Mouse (Mus musculus): ENCODE results near the gene Zdhhc1. TPM values are rescaled to one million over a fixed set of nuclear protein-coding genes. Genes with fewer than 3 reads are reported as not detected.

The Zdhhc1 gene
- total RNA-seq, 1 experiment, result 3.2 TPM

DNA sequence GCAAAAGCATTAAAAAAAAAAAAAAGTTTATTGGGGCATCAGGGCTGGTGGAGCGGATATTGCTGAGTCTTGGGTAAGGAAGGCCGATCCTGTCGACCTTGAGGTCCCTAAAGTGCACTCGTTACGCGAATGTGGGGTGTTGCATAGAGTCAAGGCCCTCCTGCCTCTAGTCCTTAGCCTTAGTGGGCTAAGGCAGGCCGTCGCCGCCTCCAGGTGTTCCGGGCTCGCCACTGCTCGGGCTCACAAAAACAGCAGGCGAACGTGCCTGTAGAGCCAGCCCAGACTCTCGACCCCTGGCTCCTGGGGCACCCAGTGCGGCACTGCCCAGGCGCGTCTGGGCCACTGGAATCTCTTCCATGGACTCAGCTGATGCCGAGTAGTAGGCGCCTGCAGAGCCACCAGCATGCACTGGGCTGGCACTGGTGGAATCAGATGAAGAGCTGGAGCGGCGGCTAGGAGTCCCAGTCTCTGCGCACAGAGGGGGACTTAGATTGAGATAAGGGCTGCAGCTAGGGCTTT is 24.2 kb downstream of the Zdhhc1 start:
- peaks cover 10 to 37% of the 10 kb centered on the region in 2 experiments for H3K4me1 ChIP-seq (ENCODE audit: control insufficient read depth in 2 of 2, insufficient read depth in 2 of 2, low read length in 2 of 2, poor library complexity in 1 of 2)
- peak overlapping the region; percentile 33 for H3K9ac ChIP-seq (ENCODE audit: insufficient read depth, low read depth, low read length, poor library complexity, severe bottlenecking)
- H3K36me3 ChIP-seq (ENCODE audit: control insufficient read depth, insufficient read depth, low read length, poor library complexity, severe bottlenecking), result no peaks in the 10 kb centered on the region
- H3K4me3 ChIP-seq (ENCODE audit: insufficient read depth in 1 of 2, low read depth in 1 of 2, low read length in 2 of 2, poor library complexity in 1 of 2, severe bottlenecking in 1 of 2), result peak overlapping the region; percentile 41 to 45
- TF ChIP-seq HCFC1 (IDR thresholded peaks at IDR 0.05; ENCODE audit: borderline replicate concordance, insufficient read depth, low read length) (no peak), MAFK (IDR thresholded peaks at IDR 0.05; ENCODE audit: insufficient read depth, low read depth, low read length) (no peak), ZNF384 (IDR thresholded peaks at IDR 0.05; ENCODE audit: low read depth, low read length) (no peak), ZC3H11A (IDR thresholded peaks at IDR 0.05; ENCODE audit: borderline replicate concordance, low read depth, low read length) (no peak), CHD2 (IDR thresholded peaks at IDR 0.05; ENCODE audit: low read depth, low read length) (no peak)
- H3K27ac ChIP-seq (ENCODE audit: insufficient read depth, low read depth, low read length, poor library complexity, severe bottlenecking), result no peak overlapping the region
- no peak for DNase-seq (ENCODE audit: low read depth, low spot score)
- in situ Hi-C loops (cut with MboI; ENCODE audit: low sequenced_read_pairs in 2 of 2, unreplicated experiment in 2 of 2), result no loop called here
- no peaks in the 10 kb centered on the region for H3K9me3 ChIP-seq (ENCODE audit: control insufficient read depth, insufficient read depth, low read depth, low read length)

- no peaks in the 10 kb centered on the region for H3K36me3 ChIP-seq (ENCODE audit: control insufficient read depth, insufficient read depth, low read length, poor library complexity, severe bottlenecking)
- peak; percentile 91 for DNase-seq (ENCODE audit: low read depth, low spot score)
- H3K9me3 ChIP-seq (ENCODE audit: control insufficient read depth, insufficient read depth, low read depth, low read length), result no peaks in the 10 kb centered on the region
- TF ChIP-seq ZNF384 (IDR thresholded peaks at IDR 0.05; ENCODE audit: low read depth, low read length) (no peak), CHD2 (IDR thresholded peaks at IDR 0.05; ENCODE audit: low read depth, low read length) (no peak), HCFC1 (IDR thresholded peaks at IDR 0.05; ENCODE audit: borderline replicate concordance, insufficient read depth, low read length) (no peak), MAFK (IDR thresholded peaks at IDR 0.05; ENCODE audit: insufficient read depth, low read depth, low read length) (no peak), ZC3H11A (IDR thresholded peaks at IDR 0.05; ENCODE audit: borderline replicate concordance, low read depth, low read length) (no peak)
- in situ Hi-C loops (cut with MboI; ENCODE audit: low sequenced_read_pairs in 2 of 2, unreplicated experiment in 2 of 2), result no loop called here
- peak within 1 kb of the TSS; percentile 33; the same call in 1 of the 2 replicates for H3K9ac ChIP-seq (ENCODE audit: insufficient read depth, low read depth, low read length, poor library complexity, severe bottlenecking)
- H3K4me1 ChIP-seq (ENCODE audit: control insufficient read depth in 2 of 2, insufficient read depth in 2 of 2, low read length in 2 of 2, poor library complexity in 1 of 2), result peaks cover 10 to 32% of the 10 kb centered on the region in 2 experiments
- H3K4me3 ChIP-seq (ENCODE audit: insufficient read depth in 1 of 2, low read depth in 1 of 2, low read length in 2 of 2, poor library complexity in 1 of 2, severe bottlenecking in 1 of 2), result peak within 1 kb of the TSS; percentile 34 to 49
- H3K27ac ChIP-seq (ENCODE audit: insufficient read depth, low read depth, low read length, poor library complexity, severe bottlenecking), result no peak within 1 kb of the TSS; the same call in 1 of the 2 replicates
Observed at GRCm38 (mm10) chr8:105471314-105472015, 25.2 kb downstream of the Zdhhc1 start, which contains the start of gene Tppp3. Tppp3 (minus strand) TSS chr8:105471526.

DNA sequence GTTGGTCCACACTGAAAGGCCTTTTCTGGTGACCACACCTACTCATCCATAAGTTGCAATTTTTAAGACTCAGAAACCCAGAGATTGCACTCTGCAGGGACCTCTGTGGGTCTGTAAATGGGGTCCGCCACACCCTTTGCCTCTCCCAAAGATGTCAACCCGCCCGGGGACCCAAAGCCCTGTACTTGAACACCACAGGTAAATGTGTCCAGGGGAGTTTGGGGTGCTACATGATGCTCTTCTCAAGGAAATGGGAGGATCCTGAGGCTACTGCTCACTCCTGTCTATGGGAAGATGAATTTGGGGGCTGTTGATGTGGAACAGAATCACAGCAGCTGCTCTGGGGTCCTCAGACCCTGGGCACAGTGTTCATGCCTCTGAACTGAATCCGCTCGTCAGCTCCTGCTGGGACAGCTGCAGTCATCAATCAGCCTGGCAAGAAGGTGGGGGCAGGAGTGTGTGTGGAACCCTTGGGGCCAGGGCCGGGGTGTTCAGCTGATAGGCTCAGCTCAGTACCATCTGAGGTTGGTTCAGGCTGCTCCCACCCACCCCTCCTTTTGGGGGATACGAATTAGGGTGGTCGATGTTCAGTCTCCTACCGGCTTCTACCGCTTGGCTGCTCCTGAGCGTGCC is 25.9 kb downstream of the Zdhhc1 start:
- Histone ChIP-seq H3K27ac (ENCODE audit: insufficient read depth, low read depth, low read length, poor library complexity, severe bottlenecking) (no peak overlapping the region), H3K9me3 (ENCODE audit: control insufficient read depth, insufficient read depth, low read depth, low read length) (no peaks in the 10 kb centered on the region), H3K4me3 (ENCODE audit: insufficient read depth in 1 of 2, low read depth in 1 of 2, low read length in 2 of 2, poor library complexity in 1 of 2, severe bottlenecking in 1 of 2) (peak overlapping the region; percentile 34 to 49), H3K9ac (ENCODE audit: insufficient read depth, low read depth, low read length, poor library complexity, severe bottlenecking) (peak overlapping the region; percentile 33; the same call in 1 of the 2 replicates), H3K36me3 (ENCODE audit: control insufficient read depth, insufficient read depth, low read length, poor library complexity, severe bottlenecking) (no peaks in the 10 kb centered on the region), H3K4me1 (ENCODE audit: control insufficient read depth in 2 of 2, insufficient read depth in 2 of 2, low read length in 2 of 2, poor library complexity in 1 of 2) (peaks cover 10 to 32% of the 10 kb centered on the region in 2 experiments)
- in situ Hi-C loops (cut with MboI; ENCODE audit: low sequenced_read_pairs in 2 of 2, unreplicated experiment in 2 of 2), result no loop called here
- no peak for DNase-seq (ENCODE audit: low read depth, low spot score)
- TF ChIP-seq CHD2 (IDR thresholded peaks at IDR 0.05; ENCODE audit: low read depth, low read length), result no peak
- no peak for TF ChIP-seq ZNF384 (IDR thresholded peaks at IDR 0.05; ENCODE audit: low read depth, low read length)
- TF ChIP-seq ZC3H11A (IDR thresholded peaks at IDR 0.05; ENCODE audit: borderline replicate concordance, low read depth, low read length), result no peak
- TF ChIP-seq HCFC1 (IDR thresholded peaks at IDR 0.05; ENCODE audit: borderline replicate concordance, insufficient read depth, low read length), result no peak
- TF ChIP-seq MAFK (IDR thresholded peaks at IDR 0.05; ENCODE audit: insufficient read depth, low read depth, low read length), result no peak

- Histone ChIP-seq H3K36me3 (ENCODE audit: control insufficient read depth, insufficient read depth, low read length, poor library complexity, severe bottlenecking) (no peaks in the 10 kb centered on the region), H3K4me1 (ENCODE audit: control insufficient read depth in 2 of 2, insufficient read depth in 2 of 2, low read length in 2 of 2, poor library complexity in 1 of 2) (peaks cover 10 to 32% of the 10 kb centered on the region in 2 experiments), H3K27ac (ENCODE audit: insufficient read depth, low read depth, low read length, poor library complexity, severe bottlenecking) (no peak overlapping the region), H3K4me3 (ENCODE audit: insufficient read depth in 1 of 2, low read depth in 1 of 2, low read length in 2 of 2, poor library complexity in 1 of 2, severe bottlenecking in 1 of 2) (no peak overlapping the region), H3K9me3 (ENCODE audit: control insufficient read depth, insufficient read depth, low read depth, low read length) (no peaks in the 10 kb centered on the region), H3K9ac (ENCODE audit: insufficient read depth, low read depth, low read length, poor library complexity, severe bottlenecking) (no peak overlapping the region)
- TF ChIP-seq HCFC1 (IDR thresholded peaks at IDR 0.05; ENCODE audit: borderline replicate concordance, insufficient read depth, low read length) (no peak), CHD2 (IDR thresholded peaks at IDR 0.05; ENCODE audit: low read depth, low read length) (no peak), ZNF384 (IDR thresholded peaks at IDR 0.05; ENCODE audit: low read depth, low read length) (no peak)
- no peak for DNase-seq (ENCODE audit: low read depth, low spot score)
- in situ Hi-C loops (cut with MboI; ENCODE audit: low sequenced_read_pairs in 2 of 2, unreplicated experiment in 2 of 2), result no loop called here
Observed at GRCm38 (mm10) chr8:105470262-105470661, 26.4 kb downstream of the Zdhhc1 start.

Data from ES-E14 (cell line).